Mouse (Mus musculus) central nervous system, embryonic 11.5 days (tissue): ENCODE data around the gene Gm21900. TPM values are rescaled to one million over a fixed set of nuclear protein-coding genes. Genes with fewer than 3 reads are reported as not detected.

Source experiments
- polyA plus RNA-seq: library from polyadenylated mRNA; depleted of rRNA; stranded (reverse); fragments of >200 nt; gene quantifications from 2 replicates; pipeline ENCODE4 v1.2.3, GENCODE M21; 2012; rRNA removed

Gene Gm21900
- polyA plus RNA-seq: not detected in 2 replicates

GRCm38 (mm10) chrY:10616061-10616460 is at the start of gene Gm21900:
Gm21900 (plus strand) TSS chrY:10616361.

Other genes with a start within 250 kb of the Gm21900 start
- gene Gm28510, start 203.6 kb upstream of the Gm21900 start, polyA plus RNA-seq: not detected in 2 replicates
- gene Gm20737, start 80.3 kb upstream of the Gm21900 start, polyA plus RNA-seq: not detected in 2 replicates
- not detected in 2 replicates for gene Gm21775, start 62.9 kb upstream of the Gm21900 start, polyA plus RNA-seq
- gene Gm20777, start 136.1 kb downstream of the Gm21900 start, polyA plus RNA-seq: not detected in 2 replicates